Mouse (Mus musculus) ovary, postnatal 14 days (tissue): ENCODE data around the gene Adgrv1.

Experiments
- DNase-seq: peaks from one replicate; pipeline ENCODE4 v3.0.0; 2022; ENCODE audit warnings: low spot score

The Adgrv1 gene

DNA sequence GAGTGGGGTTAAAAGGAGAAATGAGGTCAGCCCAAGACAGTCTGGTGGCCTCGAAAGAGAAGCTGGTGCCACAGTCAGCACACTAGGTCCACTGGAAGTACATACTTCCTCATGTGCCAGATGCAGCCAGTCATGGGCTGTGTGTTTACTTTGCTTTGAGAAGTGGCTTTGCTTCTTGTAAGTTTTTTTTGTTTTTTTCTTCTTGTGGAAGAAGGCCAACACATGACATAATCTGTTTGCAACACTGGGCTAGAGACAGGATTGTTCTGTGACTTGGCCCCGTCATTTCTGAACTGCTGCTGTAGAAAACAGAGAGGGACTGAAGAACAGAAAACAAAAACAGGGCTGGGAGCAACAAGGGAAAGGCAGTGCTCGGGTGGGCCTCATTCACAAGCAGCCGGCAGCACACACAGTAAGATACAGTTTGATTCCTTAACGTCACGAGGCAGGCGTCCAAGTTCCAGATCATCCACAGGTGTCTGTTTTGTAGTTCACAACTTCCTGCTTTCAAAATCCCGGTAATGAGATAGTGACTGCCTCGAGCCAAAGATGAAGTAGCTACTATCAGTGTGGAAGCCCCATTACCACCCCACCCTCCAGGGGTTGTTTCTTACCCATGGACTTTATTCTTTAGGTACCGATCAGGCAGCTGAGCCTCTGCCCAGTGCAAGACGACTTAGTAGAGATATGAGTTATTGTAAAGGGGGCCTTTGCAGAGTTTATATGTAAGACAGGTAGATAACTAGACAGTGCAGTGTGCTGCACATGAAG, 496.1 kb downstream of the Adgrv1 start:
- peak; percentile 13 for DNase-seq

GRCm38 (mm10) chr13:81135953-81136352, 497.0 kb downstream of the Adgrv1 start:
- DNase-seq: no peak

DNA sequence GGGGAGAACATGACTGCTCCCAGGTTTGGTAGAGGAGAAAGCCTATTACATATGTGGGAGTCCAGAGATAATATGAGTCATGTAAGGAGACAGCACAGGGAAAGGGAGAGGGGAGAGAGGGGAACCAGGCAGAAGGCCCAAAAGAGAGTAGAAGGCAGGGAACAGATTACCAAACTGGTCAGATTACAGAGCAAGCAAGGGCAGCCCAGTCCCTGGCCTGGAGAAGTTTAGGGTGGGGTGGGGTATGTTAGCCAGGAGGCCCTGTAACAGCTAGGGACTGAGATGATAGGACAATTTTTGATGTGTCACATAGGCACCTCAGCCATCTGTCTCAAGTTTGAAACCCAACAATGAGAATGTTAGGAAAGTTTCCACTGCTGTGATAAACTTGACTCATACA, 498.5 kb downstream of the Adgrv1 start:
- DNase-seq: no peak

DNA sequence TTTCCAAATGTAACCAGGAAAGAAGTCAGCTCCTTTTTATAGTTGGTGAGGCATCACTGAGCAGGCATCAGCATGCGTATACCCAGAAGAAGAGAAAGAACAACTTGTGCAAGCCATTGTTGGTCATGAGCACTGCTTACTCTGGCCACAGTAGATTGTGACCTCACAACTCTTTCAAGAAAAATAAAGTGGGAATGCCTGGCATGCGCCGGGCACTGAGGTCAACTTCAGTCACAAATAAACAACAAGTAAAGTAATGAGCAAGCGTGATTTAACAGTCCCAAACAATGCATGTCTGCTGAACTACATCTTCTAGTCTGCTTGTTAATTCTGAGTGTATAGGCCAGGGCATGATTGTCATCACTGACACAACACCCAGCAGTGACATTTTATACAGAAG, 499.6 kb downstream of the Adgrv1 start:
- no peak for DNase-seq

- DNase-seq: no peak
Observed at GRCm38 (mm10) chr13:81132691-81133090, 500.3 kb downstream of the Adgrv1 start.

DNA sequence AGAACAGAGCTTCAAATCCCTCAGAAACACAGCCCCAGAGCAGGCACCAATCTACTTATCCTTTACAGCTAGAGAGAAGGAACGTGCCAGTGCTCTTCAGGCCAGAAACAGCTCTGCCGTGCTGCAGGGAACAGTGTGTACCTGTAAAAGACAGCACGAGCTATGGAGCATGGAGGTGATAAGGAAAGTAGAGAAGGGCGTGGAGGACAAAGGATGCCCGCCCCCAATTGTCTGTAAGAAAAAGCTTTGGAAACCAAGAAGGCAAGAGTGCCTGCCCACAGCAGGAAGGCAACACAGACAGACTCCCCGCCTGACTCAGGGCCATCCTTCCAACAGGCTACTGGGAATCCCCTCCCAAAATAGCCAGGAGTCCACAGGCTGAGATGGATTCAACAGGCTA, 501.1 kb downstream of the Adgrv1 start:
- no peak for DNase-seq

DNA sequence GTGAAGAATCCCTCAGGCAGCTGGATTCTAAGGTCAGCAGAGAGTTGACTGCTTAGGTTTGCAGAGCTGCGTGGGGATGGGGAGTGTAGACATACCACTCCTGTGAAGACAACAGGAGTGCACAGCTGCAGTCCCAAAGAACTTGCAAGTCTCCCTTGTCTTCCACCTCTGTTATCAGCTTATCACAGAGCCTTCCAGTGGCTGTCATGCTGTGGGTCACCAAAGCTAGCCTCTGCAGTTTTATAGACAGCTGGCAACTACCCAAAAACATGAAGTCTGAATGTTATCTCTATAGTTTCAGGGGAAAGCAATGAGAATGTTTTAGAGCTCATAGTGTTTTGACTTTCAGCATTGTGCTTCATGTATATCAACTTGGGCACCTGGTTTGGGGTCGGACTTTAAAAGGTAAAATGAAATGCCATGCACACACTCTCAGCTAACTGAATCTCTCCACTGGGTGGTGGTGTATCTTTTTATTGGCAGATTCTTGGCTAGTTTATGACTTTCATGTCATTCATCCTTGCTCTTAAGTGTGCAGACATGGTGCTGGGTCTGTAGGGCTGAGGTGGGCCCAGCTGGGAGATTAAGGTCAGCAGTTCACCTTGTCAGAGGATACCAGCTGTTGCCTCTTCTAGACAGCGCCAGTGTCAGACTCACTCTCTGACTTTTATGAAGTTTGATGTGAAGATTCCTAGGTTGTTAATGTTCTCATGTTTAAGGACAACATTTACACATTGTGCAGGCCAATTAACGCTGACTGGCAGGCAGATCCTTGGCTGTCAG, 502.0 kb downstream of the Adgrv1 start:
- DNase-seq: no peak

DNA sequence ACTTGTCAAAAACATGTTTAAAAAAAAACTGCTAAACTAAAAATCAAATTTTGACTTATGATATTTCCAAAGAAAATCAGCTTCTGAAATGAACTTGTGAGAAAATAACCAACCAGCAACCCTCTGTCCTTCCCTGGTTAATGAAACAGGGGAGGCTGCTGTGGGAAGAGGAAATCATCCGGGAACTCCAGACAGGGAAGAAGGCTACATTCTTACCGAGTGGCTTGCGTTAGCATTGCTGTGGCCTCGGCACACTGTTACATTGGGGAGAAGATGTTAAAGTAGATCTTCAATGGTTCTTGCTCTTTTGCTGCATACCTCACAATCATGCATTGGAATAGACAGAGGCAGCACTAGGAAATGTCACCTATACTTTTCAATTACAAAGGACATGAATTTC, 507.1 kb downstream of the Adgrv1 start:
- no peak for DNase-seq

- no peak for DNase-seq
Observed at GRCm38 (mm10) chr13:81122238-81122637, 510.7 kb downstream of the Adgrv1 start.

DNA sequence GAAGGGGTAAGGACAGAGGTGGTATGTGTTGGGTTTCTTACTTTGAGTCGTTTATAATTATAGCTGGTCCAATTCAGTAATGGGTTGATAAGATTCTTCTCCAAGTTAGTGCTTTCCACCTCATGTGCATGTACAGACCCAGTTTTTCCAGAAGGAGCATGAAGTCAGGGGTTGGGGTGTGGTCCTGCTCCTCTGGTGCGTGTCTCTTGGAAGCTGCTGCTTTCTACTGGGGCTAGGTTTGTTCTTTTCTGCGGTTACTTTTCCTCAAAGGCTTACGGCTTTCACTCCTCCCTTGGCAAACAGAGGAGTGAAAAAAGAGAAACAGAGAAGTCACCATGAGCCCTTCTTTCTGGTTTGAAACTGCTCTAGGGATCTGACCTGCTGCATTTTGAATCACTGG, 522.5 kb downstream of the Adgrv1 start:
- DNase-seq: no peak

DNA sequence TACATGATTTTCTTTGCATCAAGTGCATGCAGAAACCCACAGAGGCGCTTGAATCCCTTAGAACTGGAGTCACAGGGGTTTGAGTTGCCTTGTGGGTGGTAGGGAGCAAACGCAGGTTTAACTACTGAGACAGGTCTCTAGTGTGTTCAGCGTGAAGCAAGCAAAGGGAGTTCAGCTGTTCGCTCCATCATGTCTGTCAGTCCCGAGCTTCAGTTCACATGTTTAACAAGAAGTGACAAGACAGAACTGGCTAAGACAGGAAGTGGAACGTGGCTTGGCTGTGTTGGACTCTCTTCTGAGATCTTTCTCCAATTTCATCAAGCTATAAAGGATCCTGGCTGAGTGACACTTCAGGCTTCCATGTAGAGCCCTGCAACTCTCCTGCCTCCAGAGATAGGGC, 523.3 kb downstream of the Adgrv1 start:
- no peak for DNase-seq

DNA sequence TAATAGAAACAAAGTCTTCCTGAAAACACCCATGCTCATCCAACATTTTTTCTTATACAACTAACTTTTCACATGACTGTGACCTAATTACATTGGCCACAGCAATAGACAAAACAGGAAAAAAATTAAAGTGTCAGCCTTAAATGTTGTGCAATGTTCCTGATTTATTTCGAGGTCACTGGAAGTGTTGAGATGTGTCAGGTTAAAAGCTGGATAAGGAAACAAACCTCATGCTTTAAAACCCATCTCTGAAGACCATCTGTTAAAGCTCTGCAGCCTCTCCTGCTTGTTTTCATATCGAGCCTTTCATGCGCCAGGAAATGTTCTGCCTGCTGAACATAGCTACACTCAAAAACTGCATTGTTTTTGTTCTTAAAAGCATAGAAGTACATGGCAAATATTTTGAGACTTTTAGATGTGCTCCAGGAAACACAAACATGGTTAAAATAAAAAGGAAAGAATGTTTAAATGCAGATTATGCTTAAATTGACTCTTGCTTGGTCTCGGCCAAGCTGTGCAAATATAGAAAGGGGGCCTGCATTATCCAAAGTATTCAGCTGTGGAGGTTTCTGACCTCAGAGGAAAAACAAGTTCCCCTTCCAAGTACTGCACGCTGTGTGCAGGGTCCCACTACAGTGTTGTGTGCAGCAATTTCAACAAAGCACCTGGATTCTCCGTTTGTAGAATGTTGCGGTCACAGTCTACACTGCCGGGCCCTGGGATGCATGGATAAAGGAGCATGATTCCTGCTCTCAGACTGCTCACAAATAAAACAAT, 524.2 kb downstream of the Adgrv1 start:
- DNase-seq: no peak

DNA sequence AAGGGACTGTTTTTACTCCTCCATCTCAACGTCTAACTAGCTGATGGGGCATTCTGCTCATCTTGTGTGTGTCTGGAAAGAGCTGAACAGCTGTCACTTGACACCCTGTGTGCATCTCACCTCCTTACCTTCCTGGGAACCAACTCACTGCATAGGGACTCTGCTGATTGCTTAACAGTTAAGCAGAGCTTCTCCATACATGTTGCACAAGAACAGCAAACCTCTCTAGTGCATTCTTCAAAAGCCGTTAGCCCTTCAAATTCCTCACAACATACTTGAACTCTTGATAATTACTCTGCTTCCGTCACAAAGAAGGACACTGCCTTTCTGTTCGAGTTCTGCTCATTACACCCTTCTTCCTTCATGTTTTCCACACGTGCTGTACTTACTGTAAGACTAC, 525.5 kb downstream of the Adgrv1 start:
- DNase-seq: no peak

- DNase-seq: peak; percentile 7
Observed at GRCm38 (mm10) chr13:81103794-81104193, 529.2 kb downstream of the Adgrv1 start.

DNA sequence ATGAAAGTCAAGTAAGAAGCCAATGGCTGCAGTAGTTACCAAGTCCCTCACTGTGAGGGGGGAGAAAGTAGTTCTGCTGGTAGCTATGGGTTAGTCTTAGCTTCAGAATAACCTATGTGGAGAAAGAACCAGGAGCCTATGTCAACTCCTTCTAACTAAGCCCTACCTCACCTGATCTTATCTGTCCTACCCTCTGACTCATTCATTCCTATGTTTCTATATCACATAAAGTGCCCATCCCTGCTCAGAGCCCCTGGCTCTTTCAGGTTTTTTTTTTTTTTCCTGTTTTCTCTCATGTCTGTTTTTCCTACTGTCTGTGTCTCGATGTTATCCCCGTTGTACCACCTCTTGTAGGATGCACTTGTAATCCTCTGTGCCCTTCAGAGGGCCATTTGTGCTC, 536.5 kb downstream of the Adgrv1 start:
- DNase-seq: no peak

- DNase-seq: no peak
Observed at GRCm38 (mm10) chr13:81094513-81094912, 538.4 kb downstream of the Adgrv1 start.

GRCm38 (mm10) chr13:81090051-81090836, 542.7 kb downstream of the Adgrv1 start:
- no peak for DNase-seq

DNA sequence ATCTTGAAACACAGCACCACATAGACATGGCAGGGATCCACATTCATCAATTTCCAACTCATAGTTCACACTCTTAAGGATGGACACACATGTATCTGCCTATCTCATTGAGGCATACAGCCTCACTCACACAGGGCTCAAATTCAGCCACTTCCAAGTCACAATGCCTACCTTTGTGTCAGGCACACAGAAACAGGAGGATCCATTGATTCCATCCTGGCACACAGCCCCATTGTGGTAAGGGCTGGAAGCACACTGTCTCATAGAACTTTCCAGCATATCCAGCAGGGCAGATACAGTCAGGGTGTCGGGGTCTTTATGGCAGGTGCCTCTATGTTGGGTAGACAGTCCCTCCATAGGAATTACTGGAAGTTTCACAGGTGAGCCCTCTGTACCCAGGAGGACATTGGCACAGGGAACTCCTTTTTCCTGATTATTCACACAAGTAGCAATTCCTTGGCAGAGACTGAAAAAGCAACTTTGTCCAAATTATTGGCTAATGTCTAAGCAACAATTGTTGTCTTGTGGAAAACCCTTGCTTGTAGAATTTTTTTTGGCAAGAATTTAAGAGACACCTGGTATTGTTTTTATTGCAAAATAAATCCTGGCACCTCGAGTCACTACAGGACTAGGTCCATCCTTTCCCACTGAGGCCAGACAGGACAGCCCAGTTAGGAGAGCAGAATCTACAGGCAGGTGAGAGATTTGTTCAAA, 545.8 kb downstream of the Adgrv1 start:
- DNase-seq: no peak

DNA sequence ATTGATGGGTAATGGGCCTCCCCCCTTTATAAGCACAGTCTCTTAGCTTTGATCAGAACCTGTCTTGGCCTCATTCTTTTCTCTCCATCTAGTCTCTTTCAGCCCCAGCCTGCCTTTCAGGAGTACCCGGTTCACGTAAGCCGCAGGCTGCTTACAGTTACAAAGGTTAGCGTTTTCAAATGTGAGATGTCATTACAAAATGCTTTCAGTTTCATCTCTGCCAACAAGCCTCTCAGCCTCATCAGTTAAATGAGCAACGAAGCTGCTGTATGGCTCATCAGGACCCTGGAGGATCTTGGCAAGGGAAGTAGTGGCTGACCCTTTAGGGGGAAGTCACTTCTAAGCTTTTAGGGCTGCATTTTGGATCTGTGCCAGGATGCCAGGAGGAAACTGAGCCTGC, 560.7 kb downstream of the Adgrv1 start:
- DNase-seq: no peak

DNA sequence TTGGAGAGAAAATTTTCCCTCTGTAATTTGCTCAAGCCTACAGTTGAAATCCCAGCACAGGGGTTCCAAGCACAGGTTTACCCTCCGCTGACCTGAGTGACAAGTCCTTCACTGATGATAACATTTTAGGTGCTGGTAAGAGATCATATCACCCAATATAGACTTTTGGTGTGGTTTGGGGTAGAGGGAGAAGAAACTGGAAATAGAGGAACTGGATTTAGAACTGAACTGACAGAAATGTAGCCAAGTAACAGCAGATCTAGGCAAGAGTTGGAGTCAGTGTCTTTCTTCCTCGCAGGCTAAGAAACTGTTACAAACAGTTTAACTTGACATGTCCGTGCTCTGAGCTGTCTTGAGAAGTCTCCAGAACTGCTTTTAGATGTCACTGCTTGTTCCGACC, 581.5 kb downstream of the Adgrv1 start:
- DNase-seq: no peak

- no peak for DNase-seq
Observed at GRCm38 (mm10) chr13:81050911-81051310, 582.0 kb downstream of the Adgrv1 start.
